Mouse (Mus musculus) megakaryocyte progenitor cell, adult 5-6 weeks (primary cell): ENCODE measurements around the gene Gpatch4. TPM values are rescaled to one million over a fixed set of nuclear protein-coding genes. Genes with fewer than 3 reads are reported as not detected.

Experiments
- ATAC-seq: replicated peaks from 2 replicates; pipeline ENCODE4 v1.8.0; 2016; ENCODE audit warnings: mild to moderate bottlenecking, moderate TSS enrichment, inconsistent platforms; ENCODE audit not compliant: poor library complexity
- total RNA-seq, 2 experiments: library from RNA; stranded (forward) in 1 of 2; stranded (reverse) in 1 of 2; fragments of 157-497, 149-512 nt in 1 of 2; fragments of 200-1000 nt in 1 of 2; gene quantifications; 2 replicates each; pipeline versions ENCODE4 v1.2.3 to v1.2.4; 2015 to 2017

Gene Gpatch4
- total RNA-seq, 2 experiments from 2014 or later: 38.7 to 49.2 TPM

- ATAC-seq: no peak
Observed at GRCm38 (mm10) chr3:88030608-88031395, 12.1 kb upstream of the Gpatch4 start.

- ATAC-seq: no peak
Observed at GRCm38 (mm10) chr3:88033506-88033905, 9.4 kb upstream of the Gpatch4 start.

GRCm38 (mm10) chr3:88035561-88036293, 7.2 kb upstream of the Gpatch4 start:
- ATAC-seq: no peak

GRCm38 (mm10) chr3:88049532-88049931, 6.6 kb downstream of the Gpatch4 start:
- ATAC-seq: no peak

GRCm38 (mm10) chr3:88057030-88057429, 14.1 kb downstream of the Gpatch4 start:
- no peak for ATAC-seq

GRCm38 (mm10) chr3:88057902-88058696, 15.2 kb downstream of the Gpatch4 start, which contains the start of gene Naxe:
Gene Naxe (minus strand): TSS chr3:88058495.
- ATAC-seq: peak; percentile 92

- no peak for ATAC-seq
Observed at GRCm38 (mm10) chr3:88068386-88068785, 25.5 kb downstream of the Gpatch4 start.

GRCm38 (mm10) chr3:88071783-88072182, 28.9 kb downstream of the Gpatch4 start:
- ATAC-seq: peak; percentile 98

GRCm38 (mm10) chr3:88073631-88074030, 30.7 kb downstream of the Gpatch4 start:
- ATAC-seq: no peak

- ATAC-seq: no peak
Observed at GRCm38 (mm10) chr3:88074351-88074750, 31.4 kb downstream of the Gpatch4 start.

- ATAC-seq: no peak
Observed at GRCm38 (mm10) chr3:88074766-88075165, 31.9 kb downstream of the Gpatch4 start.

GRCm38 (mm10) chr3:88077441-88077840, 34.5 kb downstream of the Gpatch4 start:
- peak; percentile 68 for ATAC-seq

- no peak for ATAC-seq
Observed at GRCm38 (mm10) chr3:88078204-88078603, 35.3 kb downstream of the Gpatch4 start, which contains the start of gene Ttc24. Gene Ttc24 (minus strand): TSS chr3:88078304.

GRCm38 (mm10) chr3:88081345-88082223, 38.7 kb downstream of the Gpatch4 start, which contains the start of gene Iqgap3:
Gene Iqgap3 (plus strand): TSS chr3:88081971.
- peak; percentile 95 for ATAC-seq

GRCm38 (mm10) chr3:88082224-88082618, 39.3 kb downstream of the Gpatch4 start:
- no peak for ATAC-seq

- ATAC-seq: peak; percentile 91
Observed at GRCm38 (mm10) chr3:88082663-88083062, 39.8 kb downstream of the Gpatch4 start.

- no peak for ATAC-seq
Observed at GRCm38 (mm10) chr3:88084001-88084400, 41.1 kb downstream of the Gpatch4 start.

GRCm38 (mm10) chr3:88085459-88085858, 42.6 kb downstream of the Gpatch4 start:
- no peak for ATAC-seq

- peak; percentile 54; the same call in 1 of the 2 replicates for ATAC-seq
Observed at GRCm38 (mm10) chr3:88087688-88088087, 44.8 kb downstream of the Gpatch4 start.

- no peak for ATAC-seq
Observed at GRCm38 (mm10) chr3:88090106-88090505, 47.2 kb downstream of the Gpatch4 start.
